Comparison of ENCODE assay signal across 13 mouse cellular contexts in the genomic region with DNA sequence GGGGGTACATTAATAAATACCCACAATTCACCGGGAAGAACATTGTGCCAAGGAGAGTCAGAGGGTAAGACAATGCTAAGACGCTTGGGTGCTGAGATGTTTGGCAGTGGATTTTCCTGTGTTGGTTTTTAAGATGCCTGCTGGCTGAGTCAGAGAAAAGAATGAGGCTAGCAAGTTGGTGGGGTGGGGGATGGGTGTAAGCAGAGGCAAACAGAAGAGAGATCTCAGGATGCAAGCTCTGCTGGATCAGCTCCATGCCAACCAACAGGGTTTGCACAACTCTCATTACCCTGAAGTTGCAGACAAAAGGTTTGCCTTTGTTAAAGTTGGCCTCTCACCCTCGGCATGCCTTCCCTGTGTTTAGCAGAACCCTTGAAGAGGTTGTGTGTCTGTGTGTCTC.
A peak's percentile ranks its signal among the peaks of the same experiment; 100 is the strongest.
DNase-seq lines count a peak whose midpoint lies in the region; ATAC-seq and TF ChIP-seq lines count a peak whose summit lies in the region.
"Had no signal": no experiment of that assay in that cellular context is flagged by ENCODE, and none has a peak within 500 bp of the region (broad histone marks: within the 10 kb centered on the region; RNA-seq: fewer than 3 reads in every experiment).

No protein-coding gene starts in this region.

- H3K9me3 ChIP-seq in heart, embryonic 11.5 days (replicated peaks; ENCODE audit: control insufficient read depth, low read length) = no peaks in the 10 kb centered on the region
- no peaks in the 10 kb centered on the region for H3K9me3 ChIP-seq in liver, embryonic 16.5 days (replicated peaks; ENCODE audit: control insufficient read depth, low read length)

- H3K36me3 ChIP-seq in heart, embryonic 11.5 days (ENCODE audit: control insufficient read depth, insufficient read depth, low read length) = no peaks in the 10 kb centered on the region
- no peaks in the 10 kb centered on the region for H3K36me3 ChIP-seq in C2C12 (ENCODE audit: control insufficient read depth, insufficient read depth)
- no peaks in the 10 kb centered on the region for H3K36me3 ChIP-seq in liver, embryonic 16.5 days (ENCODE audit: control insufficient read depth, insufficient read depth)

- H3K4me3 ChIP-seq in heart, embryonic 11.5 days (ENCODE audit: low read depth, low read length) = no peak overlapping the region
- no peak overlapping the region for H3K4me3 ChIP-seq in C2C12 (ENCODE audit: insufficient read depth, poor library complexity, severe bottlenecking)
- H3K4me3 ChIP-seq in liver, embryonic 16.5 days (ENCODE audit: low read depth, low read length) = no peak overlapping the region

- ATAC-seq in heart, embryonic 11.5 days (replicated peaks; ENCODE audit: insufficient number of reproducible peaks, low FRiP score, low TSS enrichment) = 0 out of 2 replicates have a peak, but pooled peaks have one; percentile 4
- peak; percentile 42 for ATAC-seq in liver, embryonic 16.5 days (ENCODE audit: low read depth)
- ATAC-seq: activated CD4-positive, CD25-positive, alpha-beta regulatory T cell, adult 4 months; midbrain, embryonic 16.5 days had no signal

- H3ac ChIP-seq in C2C12 (ENCODE audit: control insufficient read depth, insufficient read length, low read depth) = no peak overlapping the region

- no peaks in the 10 kb centered on the region for H3K79me2 ChIP-seq in C2C12 (ENCODE audit: control insufficient read depth, insufficient read depth)

- DNase-seq in heart, adult 9 months (ENCODE audit: low spot score in 2 of 2) = no peak
- DNase-seq in embryo, embryonic 10 days (ENCODE audit: low spot score) = peak; percentile 35
- no peak for DNase-seq in kidney, adult 18-20 months
- no peak for DNase-seq in layer of hippocampus, adult 9-11 months
- no peak for DNase-seq in cerebellum, postnatal 36 days
- DNase-seq: heart, postnatal 36 days; kidney, postnatal 10 days; left cerebral cortex, postnatal 4 days had no signal

- H3K4me1 ChIP-seq in heart, embryonic 11.5 days (ENCODE audit: control insufficient read depth, insufficient read depth, low read length) = peaks cover 9% of the 10 kb centered on the region; the same call in 1 of the 2 replicates
- peaks cover 33% of the 10 kb centered on the region for H3K4me1 ChIP-seq in liver, embryonic 16.5 days (ENCODE audit: control insufficient read depth, low read depth, low read length)

- no peaks in the 10 kb centered on the region for H3K79me3 ChIP-seq in C2C12 (ENCODE audit: low read depth)

- no peak overlapping the region for H3K4me2 ChIP-seq in heart, embryonic 11.5 days
- H3K4me2 ChIP-seq in liver, embryonic 16.5 days (ENCODE audit: low read depth, low read length) = peak overlapping the region; percentile 32

- 32% methylated on average over 3 of the region's 3 CpGs for WGBS in heart, embryonic 11.5 days (ENCODE audit: insufficient replicate concordance)
- WGBS in liver, embryonic 16.5 days (ENCODE audit: insufficient replicate concordance) = 17% methylated on average over 3 of the region's 3 CpGs

- H3K27ac ChIP-seq in heart, embryonic 11.5 days (ENCODE audit: low read depth, low read length) = no peak overlapping the region
- peak overlapping the region; percentile 73 for H3K27ac ChIP-seq in liver, embryonic 16.5 days (ENCODE audit: low read length)

- no peaks in the 10 kb centered on the region for H3K27me3 ChIP-seq in heart, embryonic 11.5 days (ENCODE audit: control insufficient read depth, insufficient read depth, low read length)
- H3K27me3 ChIP-seq in C2C12 (ENCODE audit: control insufficient read depth, insufficient read depth, insufficient read length) = no peaks in the 10 kb centered on the region
- no peaks in the 10 kb centered on the region for H3K27me3 ChIP-seq in liver, embryonic 16.5 days (ENCODE audit: control insufficient read depth, insufficient read depth, low read depth, low read length)

- no peak overlapping the region for H3K9ac ChIP-seq in heart, embryonic 11.5 days (ENCODE audit: low read depth, low read length)
- H3K9ac ChIP-seq in liver, embryonic 16.5 days (ENCODE audit: low read depth, low read length) = no peak overlapping the region

- TF ChIP-seq CTCF in C2C12 (IDR thresholded peaks at IDR 0.05; ENCODE audit: control insufficient read depth, insufficient read depth, insufficient read length) = no peak

TF ChIP-seq in C2C12, 6 proteins besides CTCF, POLR2A, EP300 and RAD21:
- TF ChIP-seq MAX (IDR thresholded peaks at IDR 0.05) = no peak
- peak; percentile 76 for TF ChIP-seq CEBPB (IDR thresholded peaks at IDR 0.05; ENCODE audit: low read depth)
- TF ChIP-seq USF1 (IDR thresholded peaks at IDR 0.05; ENCODE audit: low read depth) = no peak
- peak; percentile 44 for TF ChIP-seq FOSL1 (IDR thresholded peaks at IDR 0.05; ENCODE audit: insufficient read depth, low read length, poor library complexity, severe bottlenecking)
